Mouse (Mus musculus) small intestine, adult 2 months (tissue): ENCODE data around the gene Slc16a6.

Experiments used
- CTCF ChIP-seq: fragments of 200-500 bp; IDR thresholded peaks from 2 replicates; pipeline ENCODE4 v1.5.1; 2012; ENCODE audit warnings: low read depth, mild to moderate bottlenecking, control low read depth, inconsistent platforms, low read length, moderate library complexity, mixed read lengths; ENCODE audit not compliant: insufficient replicate concordance, insufficient read length; ENCODE audit errors: extremely low read depth
- POLR2A ChIP-seq: fragments of 200-500 bp; IDR thresholded peaks from 2 replicates; pipeline ENCODE4 v1.6.1; 2012; ENCODE audit warnings: low read depth, mild to moderate bottlenecking, control low read depth, inconsistent platforms, low read length, moderate library complexity

- no peak for TF ChIP-seq CTCF
- no peak for TF ChIP-seq POLR2A
Measured at GRCm38 (mm10) chr11:109470921-109471861, 2.2 kb downstream of the Slc16a6 start.
